Mouse (Mus musculus) CH12.LX (cell line): ENCODE data around the gene Asb10. TPM values are rescaled to one million over a fixed set of nuclear protein-coding genes. Genes with fewer than 3 reads are reported as not detected.
A peak's percentile ranks its signal among the peaks of the same experiment; 100 is the strongest.

Experiments used
- DNase-seq: peaks from one replicate; pipeline ENCODE4 v3.0.0-alpha.2; 2013; ENCODE audit errors: extremely low read depth
- H3K27ac ChIP-seq: 2 replicates; pipeline ENCODE4 v1.5.1; 2012; ENCODE audit warnings: low read depth, mild to moderate bottlenecking, control low read depth, moderate library complexity; ENCODE audit not compliant: insufficient read depth
- H3K27me3 ChIP-seq: replicated peaks from 2 replicates; pipeline ENCODE3; 2012; ENCODE audit warnings: inconsistent platforms
- H3K36me3 ChIP-seq, 2 experiments: replicated peaks in 1 of 2; 2 replicates each; pipeline versions ENCODE3 to v1.6.1; 2012; ENCODE audit warnings: inconsistent platforms in 1 of 2, low read length in 1 of 2, mild to moderate bottlenecking in 1 of 2, mixed read lengths in 1 of 2, moderate library complexity in 1 of 2; ENCODE audit not compliant: control insufficient read depth in 1 of 2, insufficient read depth in 1 of 2
- H3K4me1 ChIP-seq, 2 experiments: 2 replicates each; pipeline ENCODE4 v1.6.1; 2012; ENCODE audit warnings: inconsistent platforms in 1 of 2, moderate library complexity in 1 of 2; ENCODE audit not compliant: insufficient read depth in 2 of 2, control insufficient read depth in 1 of 2
- H3K4me2 ChIP-seq: 2 replicates; pipeline ENCODE4 v1.6.1; 2012; ENCODE audit warnings: low read depth, mild to moderate bottlenecking, control low read depth; ENCODE audit not compliant: poor library complexity, insufficient read depth, severe bottlenecking
- H3K4me3 ChIP-seq, 3 experiments: fragments of 150-350 bp in 1 of 3; sonication (generic) in 1 of 3; replicated peaks in 1 of 3; 2 replicates each; pipeline versions ENCODE3 to v1.5.1; 2011 to 2012; ENCODE audit warnings: low read depth in 2 of 3, low read length in 2 of 3, mild to moderate bottlenecking in 2 of 3, moderate library complexity in 2 of 3, control low read depth in 1 of 3, improper control_type of control experiment in 1 of 3, inconsistent platforms in 1 of 3, mixed read lengths in 1 of 3; ENCODE audit not compliant: poor library complexity in 1 of 3
- H3K79me2 ChIP-seq: replicated peaks from 2 replicates; pipeline ENCODE4 v1.6.1; 2012; ENCODE audit warnings: mild to moderate bottlenecking, moderate library complexity; ENCODE audit not compliant: control insufficient read depth, poor library complexity, insufficient read depth, severe bottlenecking; ENCODE audit errors: extremely low read depth
- H3K9ac ChIP-seq: 2 replicates; pipeline ENCODE4 v1.6.1; 2012; ENCODE audit warnings: low read depth, mild to moderate bottlenecking, control low read depth, moderate library complexity; ENCODE audit not compliant: insufficient read depth
- H3K9me3 ChIP-seq: replicated peaks from 2 replicates; pipeline ENCODE3; 2012; ENCODE audit warnings: low read length, inconsistent platforms, mixed read lengths
- CHD2 ChIP-seq: IDR thresholded peaks from 2 replicates; pipeline ENCODE4 v1.6.1; 2011; ENCODE audit warnings: low read length, improper control_type of control experiment
- CTCF ChIP-seq, 2 experiments: IDR thresholded peaks in 1 of 2; conservative IDR thresholded peaks in 1 of 2; 2 replicates each; pipeline ENCODE4 v1.5.1; 2011 to 2012; ENCODE audit warnings: low read depth in 2 of 2, low read length in 2 of 2, improper control_type of control experiment in 1 of 2, inconsistent platforms in 1 of 2, mild to moderate bottlenecking in 1 of 2, moderate library complexity in 1 of 2
- E2F4 ChIP-seq: IDR thresholded peaks from 2 replicates; pipeline ENCODE4 v1.6.1; 2011; ENCODE audit warnings: low read depth, low read length, improper control_type of control experiment; ENCODE audit not compliant: insufficient replicate concordance
- ELF1 ChIP-seq: IDR thresholded peaks from 2 replicates; pipeline ENCODE4 v1.6.1; 2014; ENCODE audit warnings: low read depth, mild to moderate bottlenecking, inconsistent platforms, low read length, improper control_type of control experiment
- ETS1 ChIP-seq: conservative IDR thresholded peaks from 2 replicates; pipeline ENCODE4 v1.6.1; 2012; ENCODE audit warnings: low read depth, mild to moderate bottlenecking, inconsistent platforms, low read length, improper control_type of control experiment, moderate library complexity
- HCFC1 ChIP-seq: IDR thresholded peaks from 2 replicates; pipeline ENCODE4 v1.6.1; 2012; ENCODE audit warnings: low read depth, mild to moderate bottlenecking, inconsistent platforms, low read length, improper control_type of control experiment
- IRF4 ChIP-seq: IDR thresholded peaks from 2 replicates; pipeline ENCODE4 v1.6.1; 2014; ENCODE audit warnings: low read depth, mild to moderate bottlenecking, inconsistent platforms, low read length, improper control_type of control experiment
- JUND ChIP-seq: conservative IDR thresholded peaks from 2 replicates; pipeline ENCODE4 v1.6.1; 2011; ENCODE audit warnings: low read depth, low read length, improper control_type of control experiment
- MAX ChIP-seq: IDR thresholded peaks from 2 replicates; pipeline ENCODE4 v1.6.1; 2011; ENCODE audit warnings: low read length, improper control_type of control experiment
- MEF2A ChIP-seq: IDR thresholded peaks from 2 replicates; pipeline ENCODE4 v1.6.1; 2014; ENCODE audit warnings: low read depth, mild to moderate bottlenecking, inconsistent platforms, low read length, improper control_type of control experiment, borderline replicate concordance
- MXI1 ChIP-seq: IDR thresholded peaks from 2 replicates; pipeline ENCODE4 v1.6.1; 2011; ENCODE audit warnings: mild to moderate bottlenecking, low read depth, low read length, improper control_type of control experiment
- MYC ChIP-seq: IDR thresholded peaks from 2 replicates; pipeline ENCODE4 v1.6.1; 2011; ENCODE audit warnings: low read depth, mild to moderate bottlenecking, improper control_type of control experiment, low read length
- NELFE ChIP-seq: IDR thresholded peaks from 2 replicates; pipeline ENCODE4 v1.6.1; 2011; ENCODE audit warnings: low read depth, low read length, improper control_type of control experiment
- NRF1 ChIP-seq: IDR thresholded peaks from 2 replicates; pipeline ENCODE4 v1.6.1; 2014; ENCODE audit warnings: low read depth, mild to moderate bottlenecking, inconsistent platforms, low read length, improper control_type of control experiment, moderate library complexity
- PAX5 ChIP-seq: IDR thresholded peaks from 2 replicates; pipeline ENCODE4 v1.6.1; 2012; ENCODE audit warnings: low read length, inconsistent platforms, mixed read lengths
- POLR2A ChIP-seq: IDR thresholded peaks from 2 replicates; pipeline ENCODE4 v1.6.1; 2011; ENCODE audit warnings: low read depth, mild to moderate bottlenecking, improper control_type of control experiment, low read length
- POLR2AphosphoS2 ChIP-seq: IDR thresholded peaks from 2 replicates; pipeline ENCODE4 v1.6.1; 2011; ENCODE audit warnings: low read depth, low read length, improper control_type of control experiment
- RAD21 ChIP-seq: IDR thresholded peaks from 2 replicates; pipeline ENCODE4 v1.6.1; 2011; ENCODE audit warnings: low read depth, mild to moderate bottlenecking, low read length, improper control_type of control experiment, moderate library complexity
- RCOR1 ChIP-seq: conservative IDR thresholded peaks from 2 replicates; pipeline ENCODE4 v1.6.1; 2012; ENCODE audit warnings: low read depth, mild to moderate bottlenecking, inconsistent platforms, low read length, improper control_type of control experiment
- SMC3 ChIP-seq: IDR thresholded peaks from 2 replicates; pipeline ENCODE4 v1.6.1; 2011; ENCODE audit warnings: low read depth, low read length, improper control_type of control experiment
- TCF12 ChIP-seq: IDR thresholded peaks from 2 replicates; pipeline ENCODE4 v1.6.1; 2014; ENCODE audit warnings: low read depth, mild to moderate bottlenecking, inconsistent platforms, low read length, improper control_type of control experiment
- UBTF ChIP-seq: IDR thresholded peaks from 2 replicates; pipeline ENCODE4 v1.6.1; 2012; ENCODE audit warnings: low read depth, mild to moderate bottlenecking, inconsistent platforms, low read length, improper control_type of control experiment, moderate library complexity
- USF1 ChIP-seq: IDR thresholded peaks from 2 replicates; pipeline ENCODE4 v1.6.1; 2014; ENCODE audit warnings: low read depth, mild to moderate bottlenecking, inconsistent platforms, low read length, improper control_type of control experiment
- USF2 ChIP-seq: conservative IDR thresholded peaks from 2 replicates; pipeline ENCODE4 v1.6.1; 2011; ENCODE audit warnings: low read depth, low read length, improper control_type of control experiment
- ZKSCAN1 ChIP-seq: IDR thresholded peaks from 2 replicates; pipeline ENCODE4 v1.6.1; 2012; ENCODE audit warnings: low read depth, inconsistent platforms, low read length, improper control_type of control experiment, borderline replicate concordance
- dilution Hi-C: fragments of 300-500 bp; cut with MboI; formaldehyde crosslinking; loops from 2 replicates; pipeline ENCODE4 v1.14.3; 2020; ENCODE audit warnings: low sequenced_read_pairs; ENCODE audit not compliant: extremely low pct_unique_long_range_greater_than_20kb, extremely low pct_ligation_motif_present
- in situ Hi-C: fragments of 300-500 bp; cut with MboI; formaldehyde crosslinking; loops from 3 replicates; pipeline ENCODE4 v1.14.3; 2019; ENCODE audit warnings: low sequenced_read_pairs, low pct_ligation_motif_present, low pct_unique_long_range_greater_than_20kb, mixed read lengths
- polyA plus RNA-seq: library from polyadenylated mRNA; unstranded; fragments of >175 nt; gene quantifications from 2 replicates; pipeline ENCODE4 v1.2.1, GENCODE M21; 2012; ENCODE audit warnings: low read depth; ENCODE audit not compliant: insufficient read length
- total RNA-seq, 2 experiments: library from RNA; depleted of rRNA; stranded (reverse); fragments of 300-350 nt in 1 of 2; fragments of >200 nt in 1 of 2; gene quantifications; 2 replicates each; pipeline ENCODE4 v1.2.3; 2012 to 2014

Asb10 gene
- total and polyA plus RNA-seq, 3 experiments = not detected

DNA sequence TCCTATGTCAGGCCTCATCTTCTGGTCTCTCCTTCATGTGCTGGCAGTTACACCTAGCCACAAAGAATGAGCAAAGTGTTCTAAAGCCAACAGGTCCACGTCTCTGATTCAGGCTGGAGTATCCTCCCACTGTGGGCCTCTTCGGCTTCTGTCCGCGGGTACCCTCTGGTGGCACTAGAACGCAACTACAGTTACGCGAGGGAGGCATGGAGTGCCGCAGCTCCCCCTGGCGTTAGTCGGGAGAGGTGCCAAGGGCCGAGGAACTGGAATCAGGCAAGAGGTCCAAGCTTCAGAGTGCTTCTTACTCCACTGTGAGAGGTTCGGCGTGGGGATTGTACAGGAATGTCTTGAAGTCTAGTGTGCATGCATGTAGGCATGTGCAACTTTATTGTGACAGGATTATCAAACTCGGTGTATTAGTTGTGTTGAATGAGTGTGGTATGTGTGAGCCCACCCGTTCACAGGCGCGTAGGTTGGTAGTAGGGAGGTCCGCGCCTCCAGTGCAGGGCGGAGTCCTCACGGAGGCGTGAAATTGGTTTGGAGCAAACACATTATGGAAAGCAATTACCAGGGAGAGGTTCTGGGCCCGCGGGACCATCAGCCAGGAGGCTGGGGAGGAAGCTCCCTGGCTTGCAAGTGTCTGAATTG is 10.6 kb downstream of the Asb10 start:
- Histone ChIP-seq H3K27ac (no peak overlapping the region), H3K9ac (no peak overlapping the region), H3K4me2 (0 out of 2 replicates have a peak overlapping the region, but pooled peaks have one; percentile 6), H3K9me3 (peaks cover 4% of the 10 kb centered on the region), H3K4me1 (no peaks in the 10 kb centered on the region), H3K79me2 (no peaks in the 10 kb centered on the region), H3K27me3 (peaks cover 43% of the 10 kb centered on the region), H3K4me3 (no peak overlapping the region), H3K36me3 (no peaks in the 10 kb centered on the region)
- TF ChIP-seq MYC = peak; percentile 43; the same call in 1 of the 2 replicates
- TF ChIP-seq RAD21 = peak; percentile 70
- peak; percentile 99 to 100 for TF ChIP-seq CTCF (conservative IDR thresholded peaks at IDR 0.05 in 1 of 2, IDR thresholded peaks at IDR 0.05 in 1 of 2; ENCODE audit: low read depth in 2 of 2, low read length in 2 of 2)
- peak; percentile 66; the same call in 1 of the 2 replicates for TF ChIP-seq MEF2A
- no peak for TF ChIP-seq RCOR1
- TF ChIP-seq POLR2A = no peak
- no peak for TF ChIP-seq MAX
- peak; percentile 45 for TF ChIP-seq HCFC1
- TF ChIP-seq CHD2 = no peak
- no peak for TF ChIP-seq TCF12
- peak; percentile 80; the same call in 1 of the 2 replicates for TF ChIP-seq NELFE
- no peak for TF ChIP-seq UBTF
- peak; percentile 92 for TF ChIP-seq SMC3
- TF ChIP-seq MXI1 = no peak
- no peak for TF ChIP-seq JUND
- in situ Hi-C loops (loop anchor here (10.0 kb wide), 1 partner anchor 125 kb away; no protein-coding TSS in a partner anchor), dilution Hi-C loops (no loop called here)
- DNase-seq = peak; percentile 84

DNA sequence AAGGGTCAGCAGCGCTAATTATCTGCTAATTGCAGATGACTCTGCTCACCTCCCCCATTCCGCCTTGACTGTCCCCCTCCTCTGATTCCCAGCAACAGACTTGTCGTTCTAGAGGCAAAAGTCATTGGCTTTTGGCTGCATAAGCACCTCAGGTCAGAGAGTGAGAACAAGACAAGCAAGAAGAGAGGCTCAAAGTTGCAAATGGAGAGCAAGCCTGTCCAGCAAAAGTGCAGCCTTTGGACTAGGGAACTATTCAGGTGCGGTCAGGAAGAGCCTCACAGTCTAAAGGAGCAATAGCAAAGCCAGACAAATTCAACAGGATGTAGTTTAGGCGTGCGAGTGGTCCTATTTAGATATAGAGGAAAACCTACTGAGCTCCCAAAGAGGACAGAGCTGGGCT is 13.0 kb downstream of the Asb10 start:
- TF ChIP-seq POLR2AphosphoS2 = no peak
- no peak for TF ChIP-seq E2F4
- no peak for TF ChIP-seq RCOR1
- no peak for TF ChIP-seq IRF4
- TF ChIP-seq NRF1 = no peak
- no peak for TF ChIP-seq USF2
- no peak for TF ChIP-seq MAX
- no peak for TF ChIP-seq PAX5
- TF ChIP-seq UBTF = no peak
- no peak for TF ChIP-seq ETS1
- TF ChIP-seq TCF12 = no peak
- no peak for TF ChIP-seq ELF1
- TF ChIP-seq POLR2A = no peak
- no peak for TF ChIP-seq ZKSCAN1
- TF ChIP-seq CHD2 = no peak
- TF ChIP-seq MEF2A = no peak
- TF ChIP-seq USF1 = no peak
- TF ChIP-seq, all 38 proteins: peak for 0

More for the DNA sequence above, 13.0 kb downstream of the Asb10 start:
- DNase-seq = no peak
- H3K79me2 ChIP-seq = no peaks in the 10 kb centered on the region
- no peak overlapping the region for H3K4me2 ChIP-seq
- peaks cover 45% of the 10 kb centered on the region for H3K27me3 ChIP-seq
- in situ Hi-C loops (no loop called here), dilution Hi-C loops (no loop called here)
- no peak overlapping the region for H3K9ac ChIP-seq
- H3K4me3 ChIP-seq = no peak overlapping the region
- H3K27ac ChIP-seq = no peak overlapping the region
- H3K4me1 ChIP-seq = no peaks in the 10 kb centered on the region
- H3K36me3 ChIP-seq = no peaks in the 10 kb centered on the region
- peaks cover 4% of the 10 kb centered on the region for H3K9me3 ChIP-seq
